Mouse (Mus musculus) embryonic facial prominence, embryonic 15.5 days (tissue): ENCODE measurements around the gene U2surp. TPM values are rescaled to one million over a fixed set of nuclear protein-coding genes. Genes with fewer than 3 reads are reported as not detected.
"Not testable (repeated sequence)": the region's sequence is repeated elsewhere in the genome, so short reads cannot be mapped to it uniquely, and the experiment has no call there.

Source experiments
- ATAC-seq: fragments of 200-750 bp; cut with Nextera tagmentation; 2 replicates; pipeline ENCODE4 v1.8.0; 2017; ENCODE audit warnings: low read depth, moderate TSS enrichment; ENCODE audit not compliant: insufficient number of reproducible peaks, low FRiP score, low TSS enrichment
- H3K27ac ChIP-seq: fragments of 300-500 bp; sonication (generic); replicated peaks from 2 replicates; pipeline ENCODE4 v1.5.1; 2015; ENCODE audit warnings: mild to moderate bottlenecking, inconsistent platforms
- H3K27me3 ChIP-seq: fragments of 300-500 bp; sonication (generic); 2 replicates; pipeline ENCODE4 v1.6.1; 2015; ENCODE audit warnings: inconsistent platforms
- H3K36me3 ChIP-seq: fragments of 300-500 bp; sonication (generic); 2 replicates; pipeline ENCODE4 v1.6.1; 2015; ENCODE audit warnings: mild to moderate bottlenecking, inconsistent platforms
- H3K4me1 ChIP-seq: fragments of 300-500 bp; sonication (generic); 2 replicates; pipeline ENCODE4 v1.6.1; 2015; ENCODE audit warnings: inconsistent platforms
- H3K4me2 ChIP-seq: fragments of 300-500 bp; sonication (generic); replicated peaks from 2 replicates; pipeline ENCODE4 v1.6.1; 2015; ENCODE audit warnings: mild to moderate bottlenecking, inconsistent platforms
- H3K4me3 ChIP-seq: fragments of 300-500 bp; sonication (generic); replicated peaks from 2 replicates; pipeline ENCODE4 v1.5.1; 2015; ENCODE audit warnings: mild to moderate bottlenecking, inconsistent platforms
- H3K9ac ChIP-seq: fragments of 300-500 bp; sonication (generic); 2 replicates; pipeline ENCODE4 v1.6.1; 2015; ENCODE audit warnings: inconsistent platforms
- H3K9me3 ChIP-seq: fragments of 300-500 bp; sonication (generic); replicated peaks from 2 replicates; pipeline ENCODE4 v1.6.1; 2016; ENCODE audit warnings: inconsistent platforms
- WGBS: fragments of 180-500 bp; shearing (Covaris S2); methylation state at CpG from one replicate; pipeline ENCODE4 v1.1.7; 2015; 5-methylcytosine and 5-hydroxymethylcytosine counted together
- polyA plus RNA-seq: library from polyadenylated mRNA; unstranded; fragments of >200 nt; fragmentation: Nextera tagmentation; extraction: Ambion mirVana; gene quantifications from 2 replicates; pipeline ENCODE4 v1.2.1, GENCODE M21; 2015

The U2surp gene
- polyA plus RNA-seq, 1 experiment from 2014 or later = 132 TPM

DNA sequence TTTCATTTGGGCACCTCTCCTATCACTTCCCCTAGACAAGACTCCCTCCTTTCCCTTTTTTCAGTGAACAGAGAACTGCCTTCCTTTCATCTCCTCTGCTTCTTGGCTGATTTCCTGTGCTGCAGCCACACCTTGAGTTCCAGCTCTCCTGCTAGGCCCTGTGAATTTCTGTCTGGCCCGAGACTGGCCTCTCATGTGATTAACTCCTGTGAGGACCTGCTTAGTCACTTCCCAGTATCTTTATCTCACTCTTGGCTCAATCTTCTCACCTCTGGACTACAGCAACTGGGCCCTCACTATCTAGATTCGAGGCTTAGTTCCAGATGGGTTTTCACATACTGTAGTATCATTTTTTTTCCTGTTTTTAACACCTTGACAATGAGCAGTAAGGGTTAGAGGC, 15.9 kb upstream of the U2surp start:
- no peaks in the 10 kb centered on the region for H3K9me3 ChIP-seq
- no peak overlapping the region for H3K4me2 ChIP-seq
- H3K4me3 ChIP-seq = no peak overlapping the region
- H3K4me1 ChIP-seq = no peaks in the 10 kb centered on the region
- no peak overlapping the region for H3K27ac ChIP-seq
- WGBS = 36% methylated on average over 2 of the region's 2 CpGs
- no peak for ATAC-seq
- H3K27me3 ChIP-seq = no peaks in the 10 kb centered on the region; the same call in 1 of the 2 replicates
- no peaks in the 10 kb centered on the region for H3K36me3 ChIP-seq
- no peak overlapping the region for H3K9ac ChIP-seq

DNA sequence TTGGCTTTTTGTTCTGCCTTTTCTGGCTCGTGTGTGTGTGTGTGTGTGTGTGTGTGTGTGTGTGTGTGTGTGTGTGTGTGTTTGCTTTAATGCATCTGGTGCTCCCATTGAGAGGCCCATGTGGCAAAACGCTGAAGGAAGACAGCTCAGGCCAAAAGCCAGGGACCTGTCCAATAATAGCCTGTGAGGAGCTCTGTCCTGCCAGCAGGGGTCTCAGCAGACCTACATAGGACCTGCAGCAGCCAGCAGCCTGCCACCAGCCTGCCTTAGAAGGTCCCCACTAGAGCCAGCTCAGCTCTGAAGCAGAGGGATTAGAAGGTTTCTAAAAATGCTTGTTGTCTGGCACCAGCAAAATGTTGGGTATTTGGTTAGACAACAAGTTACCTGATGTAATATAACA, 14.2 kb upstream of the U2surp start:
- Histone ChIP-seq H3K36me3 (no peaks in the 10 kb centered on the region), H3K27me3 (no peaks in the 10 kb centered on the region; the same call in 1 of the 2 replicates), H3K4me2 (no peak overlapping the region), H3K4me3 (no peak overlapping the region), H3K9me3 (no peaks in the 10 kb centered on the region), H3K27ac (no peak overlapping the region), H3K9ac (no peak overlapping the region), H3K4me1 (no peaks in the 10 kb centered on the region)
- no peak for ATAC-seq
- WGBS = 12% methylated on average over 2 of the region's 2 CpGs

DNA sequence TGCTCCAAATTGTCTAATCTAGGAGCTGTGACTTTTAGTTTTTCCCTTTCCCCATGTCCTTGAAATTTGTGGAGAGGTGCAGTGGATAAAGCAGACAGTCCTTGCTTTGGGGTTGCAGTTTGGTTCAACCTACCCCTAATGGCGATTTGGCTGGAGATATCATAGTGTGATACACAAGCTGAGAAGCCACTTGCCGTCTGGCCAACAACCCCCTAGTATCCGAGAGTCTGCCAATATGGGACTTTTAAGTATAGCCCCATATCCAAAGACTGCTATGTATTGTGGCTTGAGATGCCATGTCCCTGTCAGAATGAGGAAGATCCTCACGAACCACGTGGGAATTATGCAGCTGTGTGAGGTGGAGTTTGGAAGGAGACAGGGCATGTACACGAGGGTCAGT, 13.6 kb upstream of the U2surp start:
- ATAC-seq = no peak
- no peaks in the 10 kb centered on the region; the same call in 1 of the 2 replicates for H3K27me3 ChIP-seq
- H3K4me1 ChIP-seq = no peaks in the 10 kb centered on the region
- H3K4me3 ChIP-seq = no peak overlapping the region
- WGBS = 75% methylated on average over 6 of the region's 6 CpGs
- H3K4me2 ChIP-seq = no peak overlapping the region
- H3K27ac ChIP-seq = no peak overlapping the region
- no peaks in the 10 kb centered on the region for H3K9me3 ChIP-seq
- H3K36me3 ChIP-seq = no peaks in the 10 kb centered on the region
- H3K9ac ChIP-seq = no peak overlapping the region

DNA sequence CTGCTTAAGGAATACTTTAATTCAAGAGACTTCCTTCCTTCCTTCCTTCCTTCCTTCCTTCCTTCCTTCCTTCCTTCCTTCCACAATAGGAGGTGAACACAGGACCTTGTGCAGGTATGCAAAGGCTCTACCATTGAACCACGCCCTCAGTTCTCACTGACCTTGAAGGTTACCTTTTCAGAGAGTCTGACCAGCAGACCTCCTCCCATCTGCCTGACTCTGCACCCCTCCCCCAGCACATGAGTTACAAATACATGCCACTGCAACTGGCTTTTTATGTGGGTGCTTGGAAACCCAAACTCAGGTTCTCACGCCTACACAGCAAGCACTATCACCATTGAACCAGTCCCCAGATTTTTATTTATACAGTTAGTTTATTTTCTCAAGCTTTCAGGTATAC, 10.8 kb upstream of the U2surp start:
- Histone ChIP-seq H3K27me3 (no peaks in the 10 kb centered on the region; the same call in 1 of the 2 replicates), H3K4me2 (no peak overlapping the region), H3K9ac (no peak overlapping the region), H3K4me1 (no peaks in the 10 kb centered on the region), H3K4me3 (no peak overlapping the region), H3K9me3 (no peaks in the 10 kb centered on the region), H3K36me3 (no peaks in the 10 kb centered on the region), H3K27ac (no peak overlapping the region)
- no peak for ATAC-seq
- 89% methylated on average over 2 of the region's 2 CpGs for WGBS

DNA sequence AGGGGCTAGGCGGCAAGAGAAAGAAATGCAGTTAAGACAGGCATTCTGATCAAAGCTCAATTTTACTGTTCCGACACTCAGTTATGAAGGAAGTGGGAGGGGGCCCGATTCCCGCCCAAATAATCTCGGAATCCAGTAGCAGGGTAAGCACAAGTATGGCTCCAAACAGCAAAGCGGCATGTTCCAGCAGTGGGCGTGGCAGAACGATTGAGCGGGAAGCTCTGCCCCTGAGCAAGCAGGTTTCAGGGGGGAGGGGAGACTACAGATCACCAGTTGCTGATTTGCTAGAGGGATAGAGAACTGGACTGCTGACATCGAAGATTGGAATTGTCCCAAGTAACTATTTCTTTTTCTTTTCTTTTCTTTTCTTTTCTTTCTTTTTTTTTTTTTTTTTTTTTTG, 9.8 kb upstream of the U2surp start:
- H3K9ac ChIP-seq = no peak overlapping the region
- no peak overlapping the region for H3K4me3 ChIP-seq
- H3K27ac ChIP-seq = no peak overlapping the region
- H3K36me3 ChIP-seq = no peaks in the 10 kb centered on the region
- no peak for ATAC-seq
- no peaks in the 10 kb centered on the region; the same call in 1 of the 2 replicates for H3K27me3 ChIP-seq
- H3K4me1 ChIP-seq = no peaks in the 10 kb centered on the region
- no peak overlapping the region for H3K4me2 ChIP-seq
- H3K9me3 ChIP-seq = no peaks in the 10 kb centered on the region
- 33% methylated on average over 10 of the region's 10 CpGs for WGBS

DNA sequence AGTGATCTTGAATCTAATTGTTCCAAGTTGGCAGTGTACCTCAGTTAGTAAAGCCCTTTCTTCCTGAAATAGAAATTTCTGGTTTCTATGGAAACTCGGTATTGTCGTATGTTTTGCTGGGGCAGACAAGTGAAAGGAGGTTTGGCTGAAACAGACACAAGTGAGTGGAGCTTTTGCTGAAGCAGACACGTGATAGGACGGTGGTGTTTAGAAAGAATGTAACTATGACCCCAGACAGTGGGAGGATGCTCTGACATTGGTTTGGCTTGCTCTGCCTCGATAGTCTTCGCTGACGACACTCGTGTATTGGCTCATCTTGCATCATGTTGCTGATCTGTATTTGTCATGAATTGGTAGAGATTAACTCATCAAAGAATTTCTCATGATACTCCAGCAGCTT, 9.2 kb upstream of the U2surp start:
- Histone ChIP-seq H3K4me2 (no peak overlapping the region), H3K27me3 (no peaks in the 10 kb centered on the region; the same call in 1 of the 2 replicates), H3K4me3 (no peak overlapping the region), H3K27ac (no peak overlapping the region), H3K9me3 (no peaks in the 10 kb centered on the region), H3K9ac (no peak overlapping the region), H3K4me1 (no peaks in the 10 kb centered on the region), H3K36me3 (no peaks in the 10 kb centered on the region)
- ATAC-seq = no peak
- 90% methylated on average over 8 of the region's 8 CpGs for WGBS

DNA sequence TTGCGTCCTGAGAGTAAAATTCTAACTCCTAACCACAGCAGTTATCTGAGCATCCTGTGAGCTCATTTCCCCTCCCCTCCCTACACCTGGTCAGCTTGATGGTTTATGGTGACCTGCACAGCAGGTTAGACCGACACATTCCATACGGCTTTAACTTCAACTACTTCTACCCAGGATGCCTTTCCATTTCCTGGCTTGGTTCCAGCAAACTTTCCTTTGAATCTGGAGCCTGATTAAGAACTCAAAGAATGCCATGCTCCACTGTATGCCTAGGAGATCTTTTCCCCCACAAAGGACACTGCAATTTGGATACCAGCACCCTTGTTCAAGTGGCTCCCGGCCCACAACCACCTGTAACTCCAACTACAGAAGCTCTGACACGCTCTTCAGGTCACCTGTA, 8.8 kb upstream of the U2surp start:
- H3K27me3 ChIP-seq = no peaks in the 10 kb centered on the region; the same call in 1 of the 2 replicates
- no peaks in the 10 kb centered on the region for H3K9me3 ChIP-seq
- no peak overlapping the region for H3K9ac ChIP-seq
- H3K4me2 ChIP-seq = no peak overlapping the region
- no peak overlapping the region for H3K4me3 ChIP-seq
- no peaks in the 10 kb centered on the region for H3K4me1 ChIP-seq
- no peaks in the 10 kb centered on the region for H3K36me3 ChIP-seq
- no peak for ATAC-seq
- H3K27ac ChIP-seq = no peak overlapping the region
- WGBS = 77% methylated on average over 5 of the region's 5 CpGs

DNA sequence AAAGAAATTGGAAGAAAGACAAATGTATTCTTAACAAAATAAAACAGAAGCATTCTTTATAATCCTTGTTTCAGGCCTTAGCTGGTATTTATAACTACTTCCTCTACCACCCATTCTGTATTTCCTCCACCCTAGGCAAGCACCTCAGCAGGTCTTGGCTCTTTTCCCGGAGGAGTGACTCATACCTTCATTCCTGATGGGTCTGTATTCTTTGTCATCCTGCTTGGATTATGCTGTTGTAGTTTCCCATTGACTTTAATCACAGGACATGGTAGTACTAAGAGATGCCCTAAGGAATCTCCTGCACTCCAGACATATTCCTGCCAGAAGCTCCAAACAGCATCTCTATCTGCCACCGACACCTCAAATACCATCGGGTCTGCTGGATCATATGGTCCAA, 2.6 kb upstream of the U2surp start:
- H3K9ac ChIP-seq, H3K9me3 ChIP-seq, H3K4me2 ChIP-seq, H3K27me3 ChIP-seq, ATAC-seq, H3K27ac ChIP-seq, H3K4me3 ChIP-seq, H3K36me3 ChIP-seq: not testable (repeated sequence)
- H3K4me1 ChIP-seq = peaks cover 19% of the 10 kb centered on the region
- WGBS = 79% methylated on average over 3 of the region's 3 CpGs

DNA sequence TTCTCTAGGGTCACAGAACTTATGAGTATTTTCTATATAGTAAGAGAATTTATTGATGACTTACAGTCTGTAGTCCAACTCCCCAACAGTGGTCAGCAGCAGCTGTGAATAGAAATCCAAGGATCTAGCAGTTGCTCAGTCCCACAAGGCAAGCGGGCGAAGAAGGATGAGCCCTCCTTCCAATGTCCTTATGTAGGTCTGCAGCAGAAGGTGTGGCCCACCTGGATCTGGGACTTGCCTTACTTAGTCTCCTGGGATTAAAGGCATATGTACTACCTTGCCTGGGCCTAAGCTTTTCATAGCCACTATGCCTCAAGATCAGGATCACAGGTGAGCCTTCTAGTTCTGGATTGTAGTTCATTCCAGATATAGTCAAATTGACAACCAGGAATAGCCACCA, 2.0 kb upstream of the U2surp start:
- 92% methylated on average over 2 of the region's 2 CpGs for WGBS
- Histone ChIP-seq H3K27ac (no peak overlapping the region), H3K4me3 (no peak overlapping the region), H3K36me3 (no peaks in the 10 kb centered on the region), H3K27me3 (no peaks in the 10 kb centered on the region), H3K4me2 (no peak overlapping the region), H3K9ac (no peak overlapping the region), H3K4me1 (peaks cover 19% of the 10 kb centered on the region), H3K9me3 (no peaks in the 10 kb centered on the region)
- no peak for ATAC-seq

DNA sequence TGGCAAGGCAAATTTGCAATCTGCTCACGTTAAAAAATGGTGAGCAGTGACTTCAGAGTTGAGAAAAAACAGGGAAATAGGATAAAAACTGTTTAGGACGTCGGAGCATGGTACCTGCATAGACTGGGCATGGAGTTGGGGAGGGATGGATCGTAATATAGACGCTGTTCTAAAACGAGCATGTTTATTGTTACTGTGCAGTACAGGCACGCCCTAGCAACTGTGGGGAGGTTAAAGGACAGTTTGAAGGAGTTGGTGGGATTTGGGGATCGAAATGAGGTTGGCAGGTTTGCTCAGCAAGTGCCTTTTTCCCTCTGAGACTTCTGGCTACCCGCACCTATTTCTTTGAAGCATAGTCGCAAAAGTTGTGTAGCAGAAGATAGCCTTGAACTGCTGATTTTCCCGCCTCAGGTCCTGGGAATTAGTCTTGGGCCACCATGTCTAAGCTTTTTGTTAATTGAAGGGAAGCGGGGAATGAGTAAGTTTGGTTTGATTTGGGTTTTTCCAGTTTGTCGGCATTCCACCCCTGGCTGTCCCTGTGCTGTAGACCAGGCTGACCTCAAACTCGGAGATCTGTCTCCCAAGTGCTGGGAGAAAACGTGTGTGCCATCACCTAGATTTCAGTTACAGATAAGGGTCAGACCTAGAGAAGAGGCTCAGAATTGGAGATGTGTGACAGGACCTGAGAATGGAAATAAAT, 685 bp upstream of the U2surp start:
- Histone ChIP-seq H3K4me1 (peaks cover 19% of the 10 kb centered on the region), H3K9me3 (no peaks in the 10 kb centered on the region), H3K4me3 (peak overlapping the region; percentile 98), H3K27me3 (no peaks in the 10 kb centered on the region), H3K9ac (peak overlapping the region; percentile 57), H3K36me3 (peaks cover 5% of the 10 kb centered on the region; the same call in 1 of the 2 replicates), H3K27ac (peak overlapping the region; percentile 92), H3K4me2 (peak overlapping the region; percentile 69)
- WGBS = 17% methylated on average over 15 of the region's 15 CpGs
- peak; percentile 45; the same call in 1 of the 2 replicates for ATAC-seq

DNA sequence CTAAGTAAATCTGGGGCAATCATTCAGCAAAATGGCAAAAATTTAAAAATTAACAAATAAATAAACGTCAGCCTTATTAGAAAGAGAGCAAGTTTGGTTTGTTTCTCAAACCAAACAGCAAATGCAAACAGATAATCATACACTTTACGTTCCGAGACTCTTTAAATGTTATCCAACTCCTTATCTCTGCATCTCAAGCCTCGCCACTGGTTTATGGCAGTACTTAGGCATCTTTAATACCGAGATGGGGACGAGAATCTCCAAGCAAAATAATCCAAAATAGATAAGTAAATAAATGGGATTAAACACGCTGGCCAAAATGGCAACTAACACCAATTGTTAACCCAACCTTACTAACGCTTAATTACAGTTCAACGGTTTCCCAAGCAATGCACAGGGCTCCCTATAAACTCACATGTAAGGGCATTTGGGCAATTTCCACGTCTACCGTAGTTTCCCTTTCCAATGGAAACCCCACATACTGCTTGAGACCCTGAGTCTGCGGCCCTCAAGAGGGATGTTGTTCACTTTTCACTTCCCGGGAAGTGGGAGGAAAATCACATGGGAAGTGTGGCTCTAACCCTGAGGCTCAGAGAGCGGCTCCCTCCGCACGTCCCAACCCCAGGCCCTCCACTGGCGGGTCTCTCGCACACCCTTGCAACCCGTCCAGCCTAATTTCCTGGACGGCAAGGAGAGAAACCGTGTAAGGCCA, 947 bp downstream of the U2surp start:
- Histone ChIP-seq H3K27ac (peak overlapping the region; percentile 88), H3K4me3 (peak overlapping the region; percentile 98), H3K9me3 (no peaks in the 10 kb centered on the region), H3K9ac (peak overlapping the region; percentile 94), H3K4me2 (peak overlapping the region; percentile 79), H3K4me1 (peaks cover 19% of the 10 kb centered on the region), H3K36me3 (peaks cover 5% of the 10 kb centered on the region; the same call in 1 of the 2 replicates), H3K27me3 (no peaks in the 10 kb centered on the region)
- WGBS = 6% methylated on average over 21 of the region's 21 CpGs
- no peak for ATAC-seq
